Mouse (Mus musculus) liver, embryonic 14.5 days (tissue): ENCODE data around the gene Wipf1. TPM values are rescaled to one million over a fixed set of nuclear protein-coding genes. Genes with fewer than 3 reads are reported as not detected.

ENCODE experiments used
- ATAC-seq: fragments of 200-750 bp; cut with Nextera tagmentation; 2 replicates; pipeline ENCODE4 v1.8.0; 2017; ENCODE audit warnings: moderate number of reproducible peaks, mild to moderate bottlenecking, moderate library complexity; ENCODE audit not compliant: insufficient read depth
- DNase-seq, 3 experiments: peaks; one replicate each; pipeline ENCODE4 v3.0.0-alpha.2; 2012 to 2013; ENCODE audit warnings: low read depth in 3 of 3, low spot score in 3 of 3
- H3K27ac ChIP-seq: fragments of 300-500 bp; sonication (generic); 2 replicates; pipeline ENCODE4 v1.5.1; 2014; ENCODE audit warnings: moderate library complexity, mild to moderate bottlenecking, control low read depth, inconsistent platforms
- H3K27me3 ChIP-seq: fragments of 300-500 bp; sonication (generic); 2 replicates; pipeline ENCODE4 v1.6.1; 2014; ENCODE audit warnings: mild to moderate bottlenecking, low read length, moderate library complexity; ENCODE audit not compliant: control insufficient read depth, insufficient read depth
- H3K36me3 ChIP-seq: fragments of 300-500 bp; sonication (generic); replicated peaks from 2 replicates; pipeline ENCODE4 v1.6.1; 2014; ENCODE audit warnings: low read depth; ENCODE audit not compliant: control insufficient read depth, insufficient read depth
- H3K4me1 ChIP-seq, 2 experiments: fragments of 200-500 bp in 1 of 2; fragments of 300-500 bp in 1 of 2; sonication (generic) in 1 of 2; replicated peaks; 2 replicates each; pipeline ENCODE4 v1.6.1; 2012 to 2014; ENCODE audit warnings: antibody characterized with exemption in 1 of 2, inconsistent platforms in 1 of 2, low read length in 1 of 2; ENCODE audit not compliant: control insufficient read depth in 2 of 2, insufficient read depth in 2 of 2
- H3K4me2 ChIP-seq: fragments of 300-500 bp; sonication (generic); 2 replicates; pipeline ENCODE4 v1.6.1; 2014; ENCODE audit warnings: low read depth, mild to moderate bottlenecking, control low read depth, moderate library complexity
- H3K4me3 ChIP-seq, 2 experiments: fragments of 200-500 bp in 1 of 2; fragments of 300-500 bp in 1 of 2; sonication (generic) in 1 of 2; 2 replicates each; pipeline ENCODE4 v1.5.1; 2012 to 2014; ENCODE audit warnings: low read depth in 2 of 2, low read length in 2 of 2, mild to moderate bottlenecking in 2 of 2, control low read depth in 1 of 2, inconsistent platforms in 1 of 2, moderate library complexity in 1 of 2; ENCODE audit not compliant: insufficient read depth in 1 of 2
- H3K9ac ChIP-seq: fragments of 300-500 bp; sonication (generic); replicated peaks from 2 replicates; pipeline ENCODE4 v1.6.1; 2014; ENCODE audit warnings: mild to moderate bottlenecking, control low read depth, moderate library complexity
- H3K9me3 ChIP-seq: fragments of 300-500 bp; sonication (generic); 2 replicates; pipeline ENCODE4 v1.6.1; 2016; ENCODE audit warnings: low read length, mixed read lengths; ENCODE audit not compliant: control insufficient read depth
- CTCF ChIP-seq: IDR thresholded peaks from 2 replicates; pipeline ENCODE4 v1.5.1; 2016; ENCODE audit warnings: antibody characterized with exemption, low read depth, control low read depth
- EP300 ChIP-seq: IDR thresholded peaks from 2 replicates; pipeline ENCODE4 v1.6.1; 2016; ENCODE audit warnings: antibody characterized with exemption, low read depth
- WGBS: fragments of 180-500 bp; shearing (Covaris S2); extraction: QIAGEN DNeasy Blood & Tissue Kit; methylation state at CpG from one replicate; pipeline ENCODE4 v1.1.7; 2014; ENCODE audit not compliant: insufficient replicate concordance; 5-methylcytosine and 5-hydroxymethylcytosine counted together
- polyA plus RNA-seq, 2 experiments: library from polyadenylated mRNA; depleted of rRNA in 1 of 2; stranded (reverse) in 1 of 2; unstranded in 1 of 2; fragments of >200 nt; fragmentation: Nextera tagmentation in 1 of 2; extraction: Ambion mirVana in 1 of 2; gene quantifications; 2 replicates each; pipeline versions ENCODE4 v1.2.1 to v1.2.3; 2012 to 2014

The Wipf1 gene
- polyA plus RNA-seq, 2 experiments, result 3.4 to 4.1 TPM

DNA sequence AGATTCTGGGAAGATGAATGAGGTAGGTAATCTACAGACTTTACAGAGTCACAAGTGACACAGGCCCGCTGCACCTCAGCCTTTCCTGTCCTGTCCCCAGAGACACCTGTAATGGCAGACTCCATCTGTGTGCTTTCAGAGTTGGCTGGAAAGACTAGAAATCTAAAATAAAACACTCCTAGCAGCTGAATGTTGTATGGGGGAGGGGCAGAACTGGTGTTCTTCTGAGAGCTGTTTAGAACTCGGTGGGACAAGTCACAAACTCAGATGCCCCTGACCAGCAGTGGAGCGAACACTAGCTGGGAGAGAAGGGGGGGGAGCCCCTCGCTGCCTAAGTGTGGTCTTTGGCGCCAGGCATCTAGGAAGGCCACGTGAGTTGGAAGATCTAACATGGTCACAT lies 42.4 kb upstream of the Wipf1 start:
- H3K27me3 ChIP-seq, result no peaks in the 10 kb centered on the region
- no peaks in the 10 kb centered on the region for H3K9me3 ChIP-seq
- ATAC-seq (no peak), DNase-seq (no peak)
- H3K9ac ChIP-seq, result no peak overlapping the region
- H3K27ac ChIP-seq, result no peak overlapping the region
- H3K36me3 ChIP-seq, result no peaks in the 10 kb centered on the region
- 62% methylated on average over 6 of the region's 6 CpGs for WGBS
- H3K4me1 ChIP-seq, result no peaks in the 10 kb centered on the region
- H3K4me3 ChIP-seq, result no peak overlapping the region
- no peak overlapping the region for H3K4me2 ChIP-seq
- TF ChIP-seq CTCF (no peak), EP300 (no peak)

DNA sequence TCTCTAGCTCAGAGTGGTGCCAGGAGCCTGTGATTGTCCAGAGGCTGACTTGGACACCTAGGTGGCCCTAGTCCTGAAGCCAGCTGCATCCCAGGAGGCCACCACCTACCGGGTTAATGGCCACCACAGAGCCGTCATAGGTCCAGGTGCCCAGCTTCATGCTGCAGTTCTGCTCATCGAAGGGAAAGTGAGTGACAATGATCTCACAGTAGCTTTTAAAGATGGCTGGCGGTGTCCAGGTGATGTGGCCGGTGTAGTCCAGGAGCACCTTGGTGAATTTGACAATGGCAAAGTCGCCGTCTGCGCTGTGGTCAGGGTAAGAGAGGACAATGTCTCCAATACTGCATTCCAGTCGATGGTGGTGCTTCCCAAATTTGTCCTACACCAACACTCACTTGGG lies 41.8 kb upstream of the Wipf1 start:
- ATAC-seq (no peak), DNase-seq (no peak)
- 78% methylated on average over 9 of the region's 9 CpGs for WGBS
- Histone ChIP-seq H3K9me3 (no peaks in the 10 kb centered on the region), H3K36me3 (no peaks in the 10 kb centered on the region), H3K27me3 (no peaks in the 10 kb centered on the region), H3K4me1 (no peaks in the 10 kb centered on the region), H3K27ac (no peak overlapping the region), H3K4me3 (no peak overlapping the region), H3K9ac (no peak overlapping the region), H3K4me2 (no peak overlapping the region)
- TF ChIP-seq CTCF, result no peak
- no peak for TF ChIP-seq EP300

GRCm38 (mm10) chr2:73566989-73567605 lies 37.6 kb upstream of the Wipf1 start:
- Histone ChIP-seq H3K9ac (no peak overlapping the region), H3K36me3 (no peaks in the 10 kb centered on the region), H3K4me2 (peak overlapping the region; percentile 53), H3K9me3 (no peaks in the 10 kb centered on the region), H3K27me3 (no peaks in the 10 kb centered on the region), H3K4me1 (no peaks in the 10 kb centered on the region), H3K27ac (no peak overlapping the region), H3K4me3 (no peak overlapping the region; a peak in 1 of 4 replicates)
- TF ChIP-seq EP300 (no peak), CTCF (peak; percentile 81)
- WGBS, result 18% methylated on average over 8 of the region's 8 CpGs
- ATAC-seq (no peak), DNase-seq (peak in 2 of 3 experiments; percentile 26 to 28)

DNA sequence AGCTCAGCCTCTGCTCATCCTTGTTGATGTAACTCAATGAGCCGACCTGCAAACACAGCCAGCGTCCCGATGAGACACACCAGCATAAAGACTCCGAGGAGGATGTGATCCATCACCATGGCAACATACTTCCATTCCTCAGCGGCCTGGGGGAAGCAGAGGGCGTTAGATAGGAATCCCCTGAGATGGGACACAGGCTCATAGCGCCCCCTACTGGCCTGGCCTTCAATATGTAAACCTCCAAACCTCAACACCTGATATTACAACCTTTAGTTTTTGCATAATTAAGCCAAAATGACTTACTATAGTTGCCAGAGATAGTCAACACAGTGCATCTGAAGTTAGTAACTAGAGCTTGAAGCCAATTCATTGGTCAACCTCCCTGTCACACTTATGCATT lies 36.6 kb upstream of the Wipf1 start:
- no peak for ATAC-seq
- H3K27me3 ChIP-seq, result no peaks in the 10 kb centered on the region
- DNase-seq, result peak in 1 of 3 experiments; percentile 17
- 11% methylated on average over 7 of the region's 7 CpGs for WGBS
- H3K4me1 ChIP-seq, result peaks cover 2 to 7% of the 10 kb centered on the region in 2 experiments; a peak in 2 of 4 replicates
- no peak for TF ChIP-seq EP300
- TF ChIP-seq CTCF, result peak; percentile 77
- H3K36me3 ChIP-seq, result no peaks in the 10 kb centered on the region
- H3K27ac ChIP-seq, result no peak overlapping the region
- H3K9me3 ChIP-seq, result no peaks in the 10 kb centered on the region
- H3K4me3 ChIP-seq, result no peak overlapping the region
- no peak overlapping the region for H3K9ac ChIP-seq
- no peak overlapping the region for H3K4me2 ChIP-seq

- no peak overlapping the region for H3K4me3 ChIP-seq
- no peak overlapping the region for H3K27ac ChIP-seq
- no peaks in the 10 kb centered on the region for H3K27me3 ChIP-seq
- H3K36me3 ChIP-seq, result no peaks in the 10 kb centered on the region
- H3K9me3 ChIP-seq, result no peaks in the 10 kb centered on the region
- no peak for TF ChIP-seq EP300
- no peak for TF ChIP-seq CTCF
- H3K4me1 ChIP-seq, result peaks cover 2 to 9% of the 10 kb centered on the region in 2 experiments; a peak in 2 of 4 replicates
- H3K9ac ChIP-seq, result no peak overlapping the region
- WGBS, result 61% methylated on average over 7 of the region's 7 CpGs
- no peak for DNase-seq
- no peak for ATAC-seq
- no peak overlapping the region for H3K4me2 ChIP-seq
These were observed 34.2 kb upstream of the Wipf1 start for GRCm38 (mm10) chr2:73563690-73564089.
